Mouse (Mus musculus) intestine, embryonic 14.5 days (tissue): ENCODE measurements around the gene Sf3a2. TPM values are rescaled to one million over a fixed set of nuclear protein-coding genes. Genes with fewer than 3 reads are reported as not detected.

Experiments used
- ATAC-seq: fragments of 200-750 bp; cut with Nextera tagmentation; replicated peaks from 2 replicates; pipeline ENCODE4 v1.8.0; 2017; ENCODE audit warnings: low read depth, moderate number of reproducible peaks, moderate TSS enrichment, moderate library complexity; ENCODE audit not compliant: low FRiP score, low TSS enrichment
- DNase-seq: peaks from one replicate; pipeline ENCODE4 v3.0.0-alpha.2; 2018; ENCODE audit warnings: low spot score
- H3K27ac ChIP-seq: fragments of 300-500 bp; sonication (generic); 2 replicates; pipeline ENCODE4 v1.5.1; 2014; ENCODE audit warnings: low read depth, mild to moderate bottlenecking, control low read depth
- H3K27me3 ChIP-seq: fragments of 300-500 bp; sonication (generic); replicated peaks from 2 replicates; pipeline ENCODE4 v1.6.1; 2014; ENCODE audit warnings: low read length, control low read depth; ENCODE audit not compliant: control insufficient read depth, insufficient read depth
- H3K36me3 ChIP-seq: fragments of 300-500 bp; sonication (generic); 2 replicates; pipeline ENCODE4 v1.6.1; 2014; ENCODE audit warnings: low read length, control low read depth; ENCODE audit not compliant: control insufficient read depth, insufficient read depth
- H3K4me1 ChIP-seq: fragments of 300-500 bp; sonication (generic); replicated peaks from 2 replicates; pipeline ENCODE4 v1.6.1; 2014; ENCODE audit warnings: low read length, control low read depth, mixed read lengths; ENCODE audit not compliant: control insufficient read depth, insufficient read depth
- H3K4me2 ChIP-seq: fragments of 300-500 bp; sonication (generic); 2 replicates; pipeline ENCODE4 v1.6.1; 2014; ENCODE audit warnings: low read length
- H3K4me3 ChIP-seq: fragments of 300-500 bp; sonication (generic); 2 replicates; pipeline ENCODE4 v1.5.1; 2014; ENCODE audit warnings: low read depth, low read length, control low read depth, mixed read lengths
- H3K9ac ChIP-seq: fragments of 300-500 bp; sonication (generic); 2 replicates; pipeline ENCODE4 v1.6.1; 2014; ENCODE audit warnings: mild to moderate bottlenecking, low read length
- H3K9me3 ChIP-seq: fragments of 300-500 bp; sonication (generic); 2 replicates; pipeline ENCODE4 v1.6.1; 2016; ENCODE audit warnings: low read length, control low read depth; ENCODE audit not compliant: control insufficient read depth
- WGBS: fragments of 180-500 bp; shearing (Covaris S2); extraction: QIAGEN DNeasy Blood & Tissue Kit; methylation state at CpG from one replicate; pipeline ENCODE4 v1.1.7; 2014; 5-methylcytosine and 5-hydroxymethylcytosine counted together
- polyA plus RNA-seq: library from polyadenylated mRNA; unstranded; fragments of >200 nt; fragmentation: Nextera tagmentation; extraction: Ambion mirVana; gene quantifications from 2 replicates; pipeline ENCODE4 v1.2.1, GENCODE M21; 2014

Sf3a2 gene
- polyA plus RNA-seq, 1 experiment from 2014 or later: 85.4 TPM

DNA sequence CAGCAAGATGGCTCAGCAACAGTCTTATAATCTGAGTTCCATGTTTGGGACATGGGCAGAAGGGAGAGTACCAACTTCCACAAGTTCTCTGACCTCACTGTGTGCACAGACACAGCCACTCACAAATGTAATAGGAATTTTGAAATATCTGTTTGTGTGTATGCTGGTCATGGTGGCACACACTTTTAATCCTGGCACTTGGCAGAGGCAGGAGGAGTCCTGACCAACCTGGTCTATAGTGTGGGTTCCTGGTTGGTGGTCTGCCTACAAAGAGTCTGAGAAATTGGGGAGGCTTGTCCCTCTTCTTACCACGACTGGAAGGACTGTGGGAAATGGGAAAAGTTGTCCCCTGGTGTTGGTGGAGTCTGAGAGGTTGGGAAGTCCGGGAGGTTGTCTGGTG lies 41.5 kb upstream of the Sf3a2 start:
- Histone ChIP-seq H3K4me3 (peak overlapping the region; percentile 93), H3K27me3 (no peaks in the 10 kb centered on the region), H3K9ac (peak overlapping the region; percentile 95), H3K4me1 (peaks cover 33% of the 10 kb centered on the region), H3K36me3 (no peaks in the 10 kb centered on the region), H3K27ac (0 out of 2 replicates have a peak overlapping the region, but pooled peaks have one; percentile 6), H3K9me3 (no peaks in the 10 kb centered on the region), H3K4me2 (peak overlapping the region; percentile 100)
- no peak for DNase-seq
- ATAC-seq: no peak
- 83% methylated on average over 2 of the region's 2 CpGs for WGBS

DNA sequence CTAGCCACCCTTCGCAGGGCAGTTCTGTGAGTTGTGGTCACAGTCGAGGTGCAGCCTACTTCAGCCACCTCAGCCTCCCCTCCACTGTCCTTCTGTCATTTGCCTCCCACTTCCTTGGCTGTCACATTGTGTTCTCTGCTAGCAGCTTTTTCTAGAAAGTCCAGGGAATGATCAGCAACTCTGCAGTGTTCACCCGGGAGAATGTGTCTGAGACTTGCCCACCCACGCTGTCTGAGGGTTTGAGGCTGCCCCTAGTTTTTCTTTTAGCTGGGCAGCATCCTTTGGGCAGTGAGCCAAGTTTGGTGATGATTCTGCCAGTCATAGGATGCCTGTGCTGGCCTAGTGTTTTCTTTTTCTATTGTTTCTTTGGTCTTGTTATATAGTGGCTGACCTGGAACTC lies 41.0 kb upstream of the Sf3a2 start:
- Histone ChIP-seq H3K36me3 (no peaks in the 10 kb centered on the region), H3K9ac (no peak overlapping the region; the same call in 1 of the 2 replicates)
- WGBS: 66% methylated on average over 4 of the region's 4 CpGs

DNA sequence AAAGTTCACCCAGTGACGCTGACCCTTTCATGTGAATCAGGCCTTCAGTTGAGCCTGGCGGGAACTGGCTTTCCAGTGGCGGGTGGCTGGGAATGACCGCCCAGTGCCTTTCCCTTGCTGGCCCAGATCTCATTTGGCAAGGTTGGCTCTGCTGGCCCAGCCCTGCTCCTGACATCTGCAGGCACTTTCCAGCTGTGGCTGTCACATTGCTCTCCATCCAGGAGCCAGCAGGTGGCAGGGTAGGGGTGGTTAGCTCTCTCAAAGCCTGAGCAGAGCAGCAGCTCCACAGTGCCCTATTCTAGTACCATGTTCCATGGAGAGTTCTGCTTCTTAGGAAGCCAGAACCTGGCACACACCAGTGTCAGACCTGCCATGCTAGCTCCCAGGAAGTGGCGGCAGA lies 40.3 kb upstream of the Sf3a2 start:
- H3K36me3 ChIP-seq: peaks cover under 1% of the 10 kb centered on the region; the same call in 1 of the 2 replicates
- H3K27ac ChIP-seq: no peak overlapping the region
- no peaks in the 10 kb centered on the region for H3K9me3 ChIP-seq
- DNase-seq (peak; percentile 72), ATAC-seq (no peak)
- no peaks in the 10 kb centered on the region for H3K27me3 ChIP-seq
- peaks cover 27% of the 10 kb centered on the region for H3K4me1 ChIP-seq
- no peak overlapping the region for H3K9ac ChIP-seq
- no peak overlapping the region for H3K4me2 ChIP-seq
- WGBS: 39% methylated on average over 5 of the region's 5 CpGs
- no peak overlapping the region for H3K4me3 ChIP-seq

More for the DNA sequence above, 41.0 kb upstream of the Sf3a2 start:
- no peaks in the 10 kb centered on the region for H3K9me3 ChIP-seq
- 0 out of 2 replicates have a peak overlapping the region, but pooled peaks have one; percentile 93 for H3K4me3 ChIP-seq
- no peak for ATAC-seq
- H3K4me1 ChIP-seq: peaks cover 33% of the 10 kb centered on the region
- no peaks in the 10 kb centered on the region for H3K27me3 ChIP-seq
- peak overlapping the region; percentile 100 for H3K4me2 ChIP-seq
- H3K27ac ChIP-seq: peak overlapping the region; percentile 6; the same call in 1 of the 2 replicates
- DNase-seq: no peak

DNA sequence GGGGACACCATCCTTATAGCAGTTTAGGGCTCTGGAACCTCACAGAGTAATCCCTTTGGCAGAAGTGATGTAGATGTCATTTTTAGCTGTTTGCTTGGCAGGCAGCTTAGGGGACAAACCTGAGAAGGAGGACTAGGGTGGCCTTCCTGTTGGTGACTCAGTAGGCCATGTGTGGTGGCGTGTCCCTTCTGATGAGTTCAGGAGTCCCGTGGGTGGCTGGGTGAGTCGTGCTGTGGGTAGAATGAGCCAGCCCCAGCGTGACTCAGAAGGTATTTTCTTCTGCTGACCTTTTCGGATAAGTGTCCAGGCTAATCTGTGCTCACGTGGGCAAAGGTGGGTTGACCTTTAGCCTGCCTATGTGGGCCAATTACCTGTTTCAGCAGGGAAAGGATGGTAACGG lies 39.3 kb upstream of the Sf3a2 start:
- no peak overlapping the region for H3K4me3 ChIP-seq
- peaks cover 3% of the 10 kb centered on the region; the same call in 1 of the 2 replicates for H3K36me3 ChIP-seq
- WGBS: 84% methylated on average over 7 of the region's 7 CpGs
- no peak overlapping the region for H3K4me2 ChIP-seq
- H3K4me1 ChIP-seq: peaks cover 27% of the 10 kb centered on the region
- H3K9me3 ChIP-seq: no peaks in the 10 kb centered on the region
- H3K27ac ChIP-seq: no peak overlapping the region
- no peak for ATAC-seq
- no peak overlapping the region for H3K9ac ChIP-seq
- H3K27me3 ChIP-seq: no peaks in the 10 kb centered on the region
- no peak for DNase-seq

DNA sequence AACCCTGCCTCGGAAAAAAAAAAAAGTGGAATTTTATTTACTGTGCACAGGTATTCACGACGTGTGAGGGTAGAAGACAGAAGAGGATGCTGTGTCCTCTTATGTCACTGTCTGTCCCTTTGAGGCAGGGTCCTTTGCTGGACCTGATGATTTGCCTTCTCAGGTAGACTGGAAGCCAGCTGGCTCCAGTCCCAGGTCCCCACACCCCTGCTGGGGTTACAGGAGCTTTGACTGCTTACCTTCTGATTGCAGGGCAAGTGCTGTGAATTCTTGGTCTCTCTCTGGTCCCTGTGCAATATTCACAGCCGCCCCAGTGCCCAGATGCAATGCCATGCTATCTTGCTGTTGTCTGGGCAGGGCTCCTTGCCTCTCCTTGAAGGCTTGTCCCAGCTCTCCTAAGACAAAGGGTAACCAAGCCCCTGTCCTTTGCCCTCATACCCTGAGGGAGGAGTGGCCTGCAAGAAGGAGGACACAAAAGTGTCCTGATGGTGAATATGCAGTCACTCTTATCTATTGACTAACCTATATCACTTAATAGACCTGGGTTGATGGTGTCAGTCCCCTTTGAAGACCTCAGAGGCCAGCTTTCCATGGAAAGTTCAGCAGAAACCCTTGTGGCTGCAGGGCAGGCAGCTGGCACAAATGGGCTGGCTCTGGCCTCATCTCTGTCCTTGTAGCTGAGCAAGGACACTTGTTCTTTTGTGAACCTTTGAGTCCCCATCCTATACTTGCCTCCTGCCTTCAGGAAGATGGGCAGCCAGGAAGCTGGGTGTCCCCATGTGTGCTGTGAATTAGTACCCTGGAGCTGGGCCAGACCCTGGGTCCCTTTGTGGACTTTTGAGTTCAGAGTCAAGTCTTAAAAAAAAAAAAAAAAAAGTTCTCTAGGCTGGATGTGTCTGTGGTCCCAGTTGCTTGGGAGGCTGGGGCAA lies 37.1 kb upstream of the Sf3a2 start:
- Histone ChIP-seq H3K4me3 (no peak overlapping the region), H3K9me3 (no peaks in the 10 kb centered on the region), H3K36me3 (peaks cover 14% of the 10 kb centered on the region; the same call in 1 of the 2 replicates), H3K27me3 (no peaks in the 10 kb centered on the region), H3K4me2 (no peak overlapping the region), H3K27ac (no peak overlapping the region), H3K4me1 (peaks cover 27% of the 10 kb centered on the region), H3K9ac (no peak overlapping the region)
- DNase-seq: no peak
- no peak for ATAC-seq
- 81% methylated on average over 4 of the region's 4 CpGs for WGBS

DNA sequence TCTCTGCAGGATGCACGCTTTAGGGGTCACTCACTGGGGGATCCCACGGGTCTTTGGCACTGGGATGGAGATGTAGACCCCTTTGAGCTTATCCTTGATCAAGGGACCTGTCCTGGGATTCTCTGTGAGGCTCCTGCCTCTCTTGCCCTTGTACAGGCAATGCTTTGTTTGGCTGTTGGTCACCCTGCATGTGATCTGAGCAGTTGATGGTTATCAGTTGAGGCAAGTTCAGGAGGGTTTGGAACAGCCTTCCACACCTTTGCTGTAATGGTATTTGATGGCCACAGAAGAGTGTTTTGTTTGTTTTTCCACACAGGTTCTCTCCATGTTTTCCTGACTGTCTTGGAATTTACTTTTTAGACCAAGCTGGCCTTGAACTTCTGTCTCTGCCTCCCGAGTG lies 36.2 kb upstream of the Sf3a2 start:
- no peak overlapping the region for H3K4me2 ChIP-seq
- no peaks in the 10 kb centered on the region for H3K27me3 ChIP-seq
- WGBS: 65% methylated on average over 3 of the region's 3 CpGs
- H3K4me1 ChIP-seq: peaks cover 17% of the 10 kb centered on the region
- peaks cover 23% of the 10 kb centered on the region for H3K36me3 ChIP-seq
- ATAC-seq (no peak), DNase-seq (no peak)
- no peak overlapping the region for H3K27ac ChIP-seq
- no peaks in the 10 kb centered on the region for H3K9me3 ChIP-seq
- no peak overlapping the region for H3K9ac ChIP-seq
- no peak overlapping the region for H3K4me3 ChIP-seq

DNA sequence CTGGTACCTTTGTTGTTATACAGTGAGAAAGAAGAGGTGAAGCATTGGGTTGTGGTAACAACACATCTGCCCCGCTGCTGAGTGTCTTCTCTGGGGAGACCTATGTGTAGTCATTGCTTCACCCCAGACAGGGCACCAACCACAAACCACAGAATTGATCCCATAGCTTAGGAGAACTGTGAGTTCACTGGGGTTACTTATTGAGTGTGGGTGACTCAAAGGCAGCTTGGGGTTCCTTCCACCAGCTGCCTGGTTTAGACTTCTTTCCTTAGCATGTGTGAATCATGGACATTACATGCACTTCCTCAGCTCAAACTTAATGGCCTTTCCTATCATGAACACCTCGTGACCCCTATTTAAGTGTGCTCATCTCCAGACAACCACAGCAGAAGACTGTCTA lies 34.5 kb upstream of the Sf3a2 start:
- ATAC-seq: no peak

DNA sequence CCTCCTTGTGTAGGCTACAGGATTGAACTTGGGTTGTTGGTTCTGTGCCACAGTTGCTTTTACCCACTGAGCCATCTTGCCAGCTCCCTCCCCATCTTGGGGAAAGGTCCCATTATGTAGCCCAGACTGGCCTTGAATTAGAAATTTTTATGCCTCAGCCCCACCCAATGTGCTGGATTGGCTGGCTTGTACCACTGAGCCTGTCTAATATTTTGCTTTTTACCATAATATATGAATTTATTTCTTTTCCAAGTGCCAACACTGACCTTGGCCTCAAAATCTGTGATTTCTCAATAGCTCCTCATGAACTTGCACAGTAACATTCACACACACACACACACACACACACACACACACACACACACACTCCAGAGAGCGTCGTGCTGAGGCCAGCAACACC lies 32.3 kb upstream of the Sf3a2 start:
- no peak overlapping the region for H3K9ac ChIP-seq
- no peak overlapping the region for H3K4me2 ChIP-seq
- H3K27me3 ChIP-seq: no peaks in the 10 kb centered on the region
- no peak for ATAC-seq
- no peak overlapping the region for H3K27ac ChIP-seq
- 77% methylated on average over 2 of the region's 2 CpGs for WGBS
- H3K36me3 ChIP-seq: peaks cover 57% of the 10 kb centered on the region
- no peak overlapping the region for H3K4me3 ChIP-seq
- 0 out of 2 replicates have a peak, but pooled peaks cover 7% of the 10 kb centered on the region for H3K4me1 ChIP-seq
- DNase-seq: no peak
- no peaks in the 10 kb centered on the region for H3K9me3 ChIP-seq

More for the DNA sequence above, 34.5 kb upstream of the Sf3a2 start:
- Histone ChIP-seq H3K9ac (no peak overlapping the region), H3K36me3 (peaks cover 37% of the 10 kb centered on the region), H3K27ac (no peak overlapping the region), H3K4me1 (0 out of 2 replicates have a peak, but pooled peaks cover 10% of the 10 kb centered on the region), H3K4me3 (no peak overlapping the region), H3K4me2 (no peak overlapping the region), H3K9me3 (no peaks in the 10 kb centered on the region), H3K27me3 (no peaks in the 10 kb centered on the region)
- no peak for DNase-seq
- WGBS: 90% methylated on average over 2 of the region's 2 CpGs
